25 mouse cellular contexts compared by ENCODE assay signal in genomic region chr12:98131276-98131675, GRCm38 (mm10).
"Had no signal": no experiment of that assay in that cellular context is flagged by ENCODE, and none has a peak within 500 bp of the region (broad histone marks: within the 10 kb centered on the region; RNA-seq: fewer than 3 reads in every experiment).

No protein-coding gene starts in this region.

- H3K36me3 ChIP-seq: heart, embryonic 13.5 days; heart, embryonic 15.5 days; intestine, embryonic 15.5 days; limb, embryonic 10.5 days; limb, embryonic 12.5 days; liver, embryonic 13.5 days had no signal

- H3K4me2 ChIP-seq: heart, embryonic 11.5 days; heart, embryonic 13.5 days; heart, embryonic 15.5 days; hindbrain, embryonic 14.5 days; intestine, embryonic 15.5 days; limb, embryonic 12.5 days; liver, embryonic 11.5 days; liver, embryonic 13.5 days had no signal

- ATAC-seq: hindbrain, embryonic 16.5 days; inflammation-experienced regulatory T-cells, adult 6 months; intestine, embryonic 15.5 days; intestine, postnatal 0 days had no signal

- H3K4me1 ChIP-seq: heart, embryonic 13.5 days; heart, embryonic 15.5 days; intestine, embryonic 15.5 days; limb, embryonic 10.5 days; limb, embryonic 12.5 days; liver, embryonic 13.5 days had no signal

- H3K9me3 ChIP-seq: heart, embryonic 13.5 days; heart, embryonic 15.5 days; intestine, embryonic 15.5 days; limb, embryonic 10.5 days; limb, embryonic 12.5 days; liver, embryonic 13.5 days had no signal

- H3K27me3 ChIP-seq: heart, embryonic 13.5 days; heart, embryonic 15.5 days; intestine, embryonic 15.5 days; limb, embryonic 12.5 days; liver, embryonic 13.5 days had no signal

- DNase-seq: gastrocnemius, postnatal 14 days; gastrocnemius, postnatal 36 days; heart, adult 11 months; heart, adult 2 months; heart, postnatal 14 days; heart, postnatal 36 days; kidney, adult 18-20 months; kidney, adult 8-10 months; kidney, postnatal 10 days; kidney, postnatal 25 days; kidney, postnatal 4 days; liver; liver, embryonic 13.5 days had no signal

- H3K4me3 ChIP-seq: heart, adult 2 months; heart, embryonic 13.5 days; heart, embryonic 15.5 days; intestine, embryonic 15.5 days; layer of hippocampus, adult 2 months; limb, embryonic 10.5 days; limb, embryonic 12.5 days; liver, embryonic 13.5 days had no signal

- H3K9ac ChIP-seq: heart, embryonic 13.5 days; heart, embryonic 15.5 days; hindbrain, embryonic 14.5 days; intestine, embryonic 15.5 days; limb, embryonic 12.5 days; liver, embryonic 13.5 days had no signal

- H3K27ac ChIP-seq: heart, adult 2 months; heart, embryonic 13.5 days; heart, embryonic 15.5 days; hindbrain, embryonic 14.5 days; intestine, embryonic 15.5 days; layer of hippocampus, adult 2 months; limb, embryonic 10.5 days; limb, embryonic 12.5 days; liver, embryonic 13.5 days had no signal
